Mouse (Mus musculus): ENCODE results near the gene Ust.

The Ust gene

GRCm38 (mm10) chr10:8183171-8183570 lies 335.5 kb downstream of the Ust start:
- no peak for DNase-seq (ENCODE audit: extremely low spot score, low read depth, low spot score)

- no peak for DNase-seq (ENCODE audit: extremely low spot score, low read depth, low spot score)
Measured at GRCm38 (mm10) chr10:8181596-8182185, 336.9 kb downstream of the Ust start.

- DNase-seq (ENCODE audit: extremely low spot score, low read depth, low spot score): no peak
Measured at GRCm38 (mm10) chr10:8177618-8178017, 341.0 kb downstream of the Ust start.

GRCm38 (mm10) chr10:8176351-8177053 lies 342.1 kb downstream of the Ust start:
- no peak for DNase-seq (ENCODE audit: extremely low spot score, low read depth, low spot score)

- DNase-seq (ENCODE audit: extremely low spot score, low read depth, low spot score): no peak
Measured at GRCm38 (mm10) chr10:8176008-8176350, 342.6 kb downstream of the Ust start.

DNA sequence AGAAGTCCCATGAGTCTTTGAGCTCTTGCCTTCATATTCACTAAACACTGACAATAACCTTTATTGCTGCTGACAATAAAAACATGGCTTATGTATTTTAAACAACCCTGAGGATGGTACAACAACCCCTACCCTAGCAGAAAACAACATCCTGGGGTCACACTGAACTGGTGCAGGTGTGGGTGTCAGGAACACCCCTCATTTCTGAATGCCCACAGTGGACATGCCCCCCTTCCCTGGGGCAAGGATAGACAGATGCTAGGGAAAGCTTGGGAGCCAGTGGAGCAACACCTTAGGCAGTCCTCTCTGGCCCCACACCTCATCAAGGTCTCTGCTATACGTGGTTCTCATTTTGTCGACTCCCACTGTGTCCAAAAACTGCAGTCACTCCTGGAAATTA lies 343.9 kb downstream of the Ust start:
- no peak for DNase-seq (ENCODE audit: extremely low spot score, low read depth, low spot score)

DNA sequence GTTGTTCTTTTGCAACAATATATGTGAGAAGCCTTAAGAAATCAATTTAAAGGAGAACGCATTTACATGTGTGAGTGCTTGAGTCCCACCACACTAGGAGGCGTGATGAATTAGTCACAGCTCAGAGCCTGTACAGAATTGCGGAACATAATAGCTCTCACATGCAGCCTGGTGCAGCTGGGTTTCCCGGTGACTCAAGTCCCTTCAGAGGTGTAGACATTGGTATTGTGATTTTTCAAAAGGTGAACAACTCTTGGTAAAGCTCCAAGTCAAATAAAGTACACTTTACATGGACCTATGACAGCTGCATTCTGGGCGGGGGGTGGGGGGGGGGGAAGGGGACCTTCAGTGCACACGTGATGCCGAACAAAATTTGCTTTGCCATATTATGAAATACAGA lies 344.4 kb downstream of the Ust start:
- no peak for DNase-seq (ENCODE audit: extremely low spot score, low read depth, low spot score)

DNA sequence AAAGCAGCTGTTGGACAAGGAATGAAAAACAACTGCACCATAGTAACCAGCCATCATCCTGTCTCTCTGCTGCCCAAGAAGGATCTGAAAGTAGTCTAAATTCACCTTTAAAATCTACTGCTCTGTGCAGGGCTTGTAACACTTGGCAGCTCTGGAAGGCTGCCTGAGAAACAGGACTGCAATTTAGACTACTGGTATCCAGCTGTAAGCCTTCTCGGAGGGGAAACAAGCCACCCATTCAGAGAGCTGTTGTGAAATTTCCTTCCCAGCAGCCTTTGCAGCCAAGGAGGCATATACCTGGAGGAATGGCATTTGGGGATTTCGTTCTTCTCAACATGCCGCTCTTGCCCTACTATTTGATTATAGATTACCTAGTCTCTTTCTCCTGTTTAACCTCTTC lies 345.6 kb downstream of the Ust start:
- DNase-seq (ENCODE audit: extremely low spot score, low read depth, low spot score): no peak

DNA sequence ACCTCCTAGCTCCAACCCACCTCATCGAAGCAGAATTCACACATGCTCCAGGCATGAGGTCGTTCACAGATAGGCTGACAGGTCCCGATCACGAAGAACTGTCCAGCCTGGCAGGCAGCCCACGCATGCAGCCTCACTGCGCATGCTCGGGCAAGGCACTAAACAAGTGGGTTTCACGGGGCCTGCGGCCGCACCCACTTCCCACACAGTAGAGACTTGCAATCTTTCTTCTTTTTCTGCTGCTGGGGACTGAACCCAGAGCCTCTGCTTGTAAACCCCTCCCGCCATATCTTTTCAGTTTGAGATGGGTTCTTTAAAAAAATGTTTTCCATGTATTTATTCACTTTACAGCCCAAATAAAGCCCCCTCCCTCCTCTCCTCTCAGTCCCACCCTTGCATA lies 347.1 kb downstream of the Ust start:
- no peak for DNase-seq (ENCODE audit: extremely low spot score, low read depth, low spot score)
